Mouse (Mus musculus) c-Kit-negative CD71-positive TER-119-positive erythroid progenitor cells, embryonic 14.5 days (primary cell): ENCODE measurements around the gene Spout1.
A peak's percentile ranks its signal among the peaks of the same experiment; 100 is the strongest.
"Not testable (repeated sequence)": the region's sequence is repeated elsewhere in the genome, so short reads cannot be mapped to it uniquely, and the experiment has no call there.

ENCODE experiments used
- DNase-seq: peaks from one replicate; pipeline ENCODE4 v3.0.0-alpha.2; 2013; ENCODE audit warnings: low read depth, low spot score

Spout1 gene

DNA sequence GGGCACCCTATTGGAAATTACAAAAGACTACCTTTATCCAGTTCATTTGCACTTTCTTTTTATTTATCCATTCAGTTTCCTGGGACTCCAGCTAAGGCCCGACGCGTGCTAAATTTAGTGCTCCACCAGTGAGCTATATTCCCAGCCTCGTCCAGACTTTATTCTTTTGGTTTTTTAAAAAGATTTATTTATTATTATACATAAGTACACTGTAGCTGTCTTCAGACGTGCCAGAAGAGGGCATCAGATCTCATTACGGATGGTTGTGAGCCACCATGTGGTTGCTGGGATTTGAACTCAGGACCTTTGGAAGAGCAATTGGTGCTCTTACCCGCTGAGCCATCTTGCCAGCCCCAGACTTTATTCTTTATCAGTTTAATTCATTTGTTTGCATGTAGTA lies 452 bp upstream of the Spout1 start:
- not testable (repeated sequence) for DNase-seq

DNA sequence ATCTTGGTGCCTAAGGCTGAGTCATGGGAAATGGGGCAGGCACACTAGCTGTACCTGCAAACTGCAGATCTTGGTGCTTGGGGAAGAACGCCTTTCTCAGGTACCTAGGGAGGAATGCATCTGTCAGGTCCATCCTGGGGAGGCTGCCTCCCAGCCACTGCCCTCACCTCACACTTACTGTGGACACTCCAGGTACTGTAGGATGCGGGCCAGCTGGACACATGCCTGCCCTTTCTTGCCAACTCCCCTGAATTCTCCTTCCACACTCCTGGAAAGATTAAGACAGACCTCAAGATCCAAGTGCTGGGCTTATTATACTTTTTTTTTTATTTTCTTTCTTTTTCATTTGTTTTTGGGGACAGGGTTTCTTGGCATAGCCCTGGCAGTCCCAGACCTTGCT lies 1.7 kb downstream of the Spout1 start:
- no peak for DNase-seq

DNA sequence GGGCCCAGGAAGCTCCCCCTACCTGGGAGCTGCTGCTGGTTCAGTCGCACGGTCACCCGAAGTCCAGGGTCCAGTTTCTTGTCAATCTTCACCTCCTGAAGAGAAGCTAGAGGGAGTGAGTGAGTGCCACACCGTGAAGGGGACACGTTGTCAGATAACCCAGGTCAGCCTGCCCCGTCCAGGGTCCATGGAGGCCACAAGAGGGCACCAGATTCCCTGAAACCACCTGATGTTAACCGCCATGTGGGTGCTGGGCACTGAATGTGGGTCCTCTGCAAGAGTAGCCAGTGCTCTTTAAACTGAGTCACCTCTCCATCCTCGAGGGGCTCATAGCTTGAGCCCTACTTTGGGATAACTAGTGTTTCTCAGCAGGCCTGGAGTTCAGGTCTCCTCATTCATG lies 2.4 kb downstream of the Spout1 start:
- DNase-seq: no peak

DNA sequence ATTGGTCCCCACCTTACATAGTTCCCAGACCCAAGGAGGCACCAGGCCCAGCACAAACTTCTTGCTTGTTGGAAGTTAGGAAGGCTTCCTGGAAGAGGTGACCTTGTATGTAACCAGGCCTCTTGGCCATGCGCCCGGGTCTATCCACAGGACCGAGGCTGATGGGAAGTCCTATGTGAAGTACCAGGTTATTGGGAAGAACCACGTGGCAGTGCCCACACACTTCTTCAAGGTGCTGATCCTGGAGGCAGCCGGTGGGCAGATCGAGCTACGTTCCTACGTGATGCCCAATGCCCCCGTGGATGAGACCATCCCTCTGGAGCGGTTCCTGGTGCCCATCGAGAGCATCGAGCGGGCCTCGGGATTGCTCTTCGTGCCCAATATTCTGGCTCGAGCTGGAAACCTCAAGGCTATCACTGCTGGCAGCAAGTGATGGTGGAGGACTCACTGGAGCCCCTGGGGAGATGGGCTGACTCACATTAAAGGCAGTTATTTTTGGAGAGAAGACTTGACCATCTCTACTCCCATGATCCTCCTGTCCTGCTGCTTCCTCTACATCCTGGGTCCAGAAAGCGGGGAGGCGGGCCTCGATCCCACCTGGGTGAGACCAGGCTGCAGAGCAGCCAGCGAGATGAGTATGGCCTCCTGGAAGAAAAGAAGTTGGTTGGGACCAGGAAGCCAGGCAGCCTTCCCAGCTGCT lies 4.6 kb downstream of the Spout1 start:
- no peak for DNase-seq

DNA sequence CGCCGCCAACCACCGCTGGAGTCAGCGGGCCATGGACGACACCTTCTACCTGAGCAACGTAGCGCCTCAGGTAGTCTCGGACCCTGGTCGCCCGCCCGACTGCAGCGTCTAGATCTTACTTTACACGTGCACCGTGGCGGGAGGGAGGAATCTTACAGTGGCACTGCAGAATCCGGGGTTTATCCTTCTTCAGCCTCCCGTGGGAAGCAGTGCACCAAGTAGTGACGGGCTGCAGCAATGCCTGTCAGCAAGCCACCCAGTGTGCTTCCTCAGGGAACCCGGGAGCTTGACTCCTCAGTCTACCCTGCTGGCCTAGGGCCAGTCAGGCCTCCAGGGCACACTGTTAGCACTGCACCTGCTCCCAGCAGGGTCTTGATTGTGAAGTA lies 6.3 kb downstream of the Spout1 start:
- no peak for DNase-seq

DNA sequence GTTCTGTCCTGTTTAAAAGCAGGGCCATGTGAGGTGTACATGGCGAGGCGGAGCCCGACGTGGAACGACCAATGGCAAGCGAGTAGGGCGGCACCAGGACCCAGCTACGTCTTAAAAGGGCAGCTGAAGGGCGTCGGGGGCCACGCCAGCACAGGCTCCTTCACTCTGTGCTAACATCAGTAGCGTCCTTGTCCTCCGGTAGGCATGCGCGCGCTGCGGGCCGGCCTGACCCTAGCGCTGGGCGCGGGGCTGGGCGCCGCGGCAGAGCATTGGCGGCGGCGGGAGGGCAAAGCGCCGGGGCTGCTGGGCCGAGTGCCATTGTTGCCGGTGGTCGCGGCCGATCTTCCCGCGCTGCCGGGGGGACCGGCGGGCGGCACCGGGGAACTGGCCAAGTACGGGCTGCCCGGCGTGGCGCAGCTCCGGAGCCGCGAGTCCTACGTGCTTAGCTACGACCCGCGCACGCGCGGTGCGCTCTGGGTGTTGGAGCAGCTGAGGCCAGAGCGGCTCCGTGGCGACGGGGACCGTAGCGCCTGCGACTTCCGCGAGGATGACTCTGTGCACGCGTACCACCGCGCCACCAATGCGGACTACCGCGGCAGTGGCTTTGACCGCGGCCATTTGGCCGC lies 6.8 kb downstream of the Spout1 start, which contains the start of gene Endog:
Endog (plus strand) TSS at position 123 of the 626 bp plus-strand sequence.
- no peak for DNase-seq

DNA sequence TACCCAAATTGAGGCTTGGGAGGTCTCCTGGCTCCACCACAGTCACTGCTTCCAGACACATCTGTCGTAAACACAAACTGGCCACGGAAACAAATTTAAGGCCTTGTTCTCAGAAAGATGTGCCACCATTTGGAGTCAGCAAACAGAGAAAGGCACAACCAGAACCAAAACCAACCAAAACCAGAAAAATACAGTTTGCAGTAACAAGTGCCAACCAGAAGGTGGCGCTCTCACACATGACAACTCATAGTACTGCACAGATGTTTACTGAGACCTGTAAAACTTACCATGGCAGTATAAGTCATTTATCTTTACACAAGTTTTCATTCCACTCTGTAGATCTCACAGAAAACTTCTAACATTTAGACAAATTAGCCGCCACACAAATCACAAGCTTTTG lies 11.6 kb downstream of the Spout1 start:
- no peak for DNase-seq

DNA sequence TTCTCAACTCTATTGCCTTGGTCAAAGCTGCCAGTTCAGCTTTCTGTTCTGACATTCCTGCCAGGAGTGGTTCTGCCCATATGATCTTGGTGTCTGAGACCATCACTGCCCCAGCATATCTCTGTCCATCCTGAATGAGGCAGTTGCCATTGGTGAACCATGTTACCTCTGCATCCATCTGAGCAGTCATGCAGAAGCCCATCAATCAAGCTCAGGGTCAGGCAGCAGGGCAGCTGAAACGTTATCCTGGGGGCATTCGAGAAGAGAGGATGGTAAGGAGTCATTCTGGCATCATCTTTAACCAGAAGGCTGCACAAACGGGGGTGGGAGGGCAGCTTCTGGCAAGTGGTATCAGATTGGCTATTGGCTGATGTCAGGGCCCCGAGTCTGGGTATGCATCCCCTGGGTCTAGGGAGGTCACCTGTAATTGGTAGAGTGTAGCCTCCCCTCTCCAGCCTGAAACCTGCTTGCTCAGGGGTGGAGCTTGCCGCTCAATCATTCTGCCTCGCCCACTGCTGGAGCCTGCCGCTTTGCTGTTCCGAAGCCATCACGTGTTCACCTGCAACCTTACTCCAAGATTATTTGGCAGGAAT lies 13.8 kb downstream of the Spout1 start:
- no peak for DNase-seq

DNA sequence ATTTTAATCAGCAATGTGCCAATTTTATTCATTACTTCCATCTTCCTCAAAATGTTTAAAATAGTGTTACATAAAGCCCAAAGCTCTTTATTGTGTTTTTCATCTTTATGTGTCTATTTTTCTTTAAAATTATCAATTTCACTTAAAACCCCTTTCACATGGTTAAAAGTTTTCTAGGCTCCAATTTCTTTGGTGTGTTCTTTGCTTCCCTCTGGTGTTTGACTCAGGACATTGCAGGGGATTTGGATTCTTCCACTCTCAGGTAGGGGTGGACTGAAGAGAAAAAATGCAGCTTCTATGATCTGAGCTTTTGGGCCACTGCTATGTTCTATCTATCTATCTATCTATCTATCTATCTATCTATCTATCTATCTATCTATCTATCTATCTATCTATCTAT lies 16.4 kb downstream of the Spout1 start:
- no peak for DNase-seq

DNA sequence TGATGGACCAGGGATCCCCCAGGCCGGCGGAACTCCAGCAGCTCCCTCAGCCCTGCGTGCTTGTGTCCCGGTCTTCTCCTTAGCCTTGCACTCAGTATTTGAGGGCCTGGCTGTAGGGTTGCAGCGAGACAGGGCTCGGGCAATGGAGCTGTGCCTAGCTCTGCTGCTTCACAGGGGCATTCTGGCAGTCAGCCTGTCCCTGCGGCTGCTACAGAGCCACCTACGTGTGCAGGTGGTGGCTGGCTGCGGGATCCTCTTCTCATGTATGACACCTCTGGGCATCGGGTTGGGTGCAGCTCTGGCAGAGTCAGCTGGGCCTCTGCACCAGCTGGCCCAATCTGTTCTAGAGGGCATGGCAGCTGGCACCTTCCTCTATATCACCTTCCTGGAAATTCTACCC lies 18.4 kb downstream of the Spout1 start:
- not testable (repeated sequence) for DNase-seq

DNA sequence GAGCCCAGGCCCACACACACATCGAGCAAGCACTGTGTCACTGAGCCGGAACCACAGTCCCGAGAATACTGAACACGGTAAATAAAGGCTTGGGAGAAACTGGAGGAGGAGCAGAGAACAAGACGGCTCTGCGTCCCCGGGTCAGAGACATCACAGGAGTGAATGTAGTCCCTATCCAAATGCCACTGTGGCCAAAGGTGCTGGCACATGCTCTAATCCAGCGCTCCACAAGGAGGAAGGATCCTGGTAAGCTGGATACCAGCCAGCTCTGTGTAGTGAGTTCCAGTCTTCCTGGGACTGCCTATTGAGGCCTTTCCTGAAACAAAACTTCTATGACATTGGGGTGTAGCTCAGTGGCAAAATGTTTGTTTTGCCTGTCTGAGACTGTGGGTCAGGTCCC lies 25.6 kb downstream of the Spout1 start:
- no peak for DNase-seq

DNA sequence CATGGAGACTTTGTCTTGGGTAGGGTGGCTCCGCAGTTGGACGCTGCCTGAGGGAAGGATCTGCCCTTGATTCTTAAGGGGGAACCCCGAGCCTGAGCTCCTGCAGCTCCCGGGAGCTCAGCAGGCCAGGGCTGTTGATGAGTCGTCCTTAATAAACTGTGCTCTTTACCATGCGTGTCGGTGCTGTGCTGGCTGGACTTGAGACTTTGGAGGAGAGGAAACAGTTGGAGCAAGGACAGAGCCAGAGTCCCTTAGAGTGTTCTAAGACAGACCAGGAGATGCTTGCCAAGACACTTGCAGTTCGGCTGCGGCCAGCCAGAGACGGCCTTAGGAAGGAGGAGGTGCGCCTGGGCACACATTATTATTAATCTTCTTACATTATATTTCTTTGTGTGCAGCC lies 26.4 kb downstream of the Spout1 start:
- DNase-seq: no peak

DNA sequence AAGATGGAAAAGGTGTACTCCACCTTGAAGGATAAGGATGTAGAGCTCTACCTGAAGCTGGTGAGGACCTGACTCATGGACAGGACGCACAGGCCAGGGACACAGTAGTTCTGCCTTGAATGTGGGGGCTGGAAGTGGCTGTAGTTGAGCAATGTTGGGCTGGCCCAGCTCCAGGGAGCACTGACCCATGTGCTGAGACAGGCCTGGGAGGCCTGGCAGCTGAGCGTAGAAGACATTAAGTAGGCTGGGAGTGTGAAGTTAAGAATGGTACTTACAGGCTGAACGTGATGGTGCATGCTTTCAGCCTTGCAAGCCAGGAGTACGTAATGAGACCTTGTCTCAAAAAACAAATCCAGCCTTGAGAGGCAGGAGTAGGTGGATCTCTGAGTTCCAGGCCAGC lies 30.8 kb downstream of the Spout1 start:
- no peak for DNase-seq

DNA sequence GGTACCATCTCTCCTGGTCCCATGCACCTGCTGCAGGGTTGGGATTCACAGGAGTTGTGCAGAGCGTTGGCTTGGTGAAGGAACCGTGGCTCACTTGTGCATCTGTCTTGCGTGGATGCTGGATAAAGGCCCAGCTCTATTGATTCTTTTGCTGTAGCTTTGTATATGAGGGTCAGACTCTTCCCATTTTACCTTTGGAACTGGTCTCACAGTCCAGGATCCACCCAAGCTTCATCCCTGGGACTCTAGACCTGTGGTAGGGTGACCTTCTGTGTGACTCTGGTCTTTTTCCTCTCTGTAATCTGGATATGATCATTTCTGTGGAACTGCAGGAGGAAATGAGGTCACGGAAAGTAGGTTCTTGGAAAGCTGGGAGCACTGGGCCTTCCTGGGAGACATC lies 33.8 kb downstream of the Spout1 start:
- no peak for DNase-seq

DNA sequence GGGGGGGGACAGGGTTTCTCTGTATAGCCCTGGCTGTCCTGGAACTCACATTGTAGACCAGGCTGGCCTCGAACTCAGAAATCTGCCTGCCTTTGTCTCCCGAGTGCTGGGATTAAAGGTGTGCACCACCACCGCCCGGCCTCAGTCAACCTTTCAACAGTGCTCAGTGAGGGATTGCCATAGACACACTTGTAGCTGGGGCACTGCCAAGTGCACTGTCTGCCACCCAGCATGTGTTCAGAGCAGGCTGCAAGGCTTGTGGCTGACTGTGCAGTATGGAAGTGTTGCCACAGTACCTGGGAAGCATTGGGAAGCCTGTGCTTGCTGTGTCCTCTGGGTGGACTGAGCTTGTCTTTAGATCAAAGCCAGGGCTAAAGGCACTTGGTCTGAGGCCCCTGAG lies 38.2 kb downstream of the Spout1 start:
- not testable (repeated sequence) for DNase-seq

DNA sequence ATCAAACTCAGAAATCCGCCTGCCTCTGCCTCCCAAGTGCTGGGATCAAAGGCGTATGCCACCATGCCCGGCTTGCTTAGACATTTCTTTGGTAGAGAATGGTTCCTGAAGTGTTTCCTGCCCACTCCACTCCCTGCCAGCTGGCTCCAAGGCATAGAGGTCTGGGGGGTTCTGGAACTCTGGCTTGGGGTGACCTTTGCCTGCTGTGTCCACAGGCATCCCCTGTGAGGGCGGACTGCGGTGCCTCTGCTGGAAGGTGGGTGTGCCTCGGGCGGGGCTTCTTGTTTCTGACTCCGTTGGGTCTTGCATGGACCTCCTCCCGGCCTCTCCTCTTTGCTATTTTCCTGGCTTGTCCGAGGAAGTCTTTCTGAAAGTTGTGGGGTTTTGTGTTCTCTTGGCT lies 41.8 kb downstream of the Spout1 start:
- no peak for DNase-seq

DNA sequence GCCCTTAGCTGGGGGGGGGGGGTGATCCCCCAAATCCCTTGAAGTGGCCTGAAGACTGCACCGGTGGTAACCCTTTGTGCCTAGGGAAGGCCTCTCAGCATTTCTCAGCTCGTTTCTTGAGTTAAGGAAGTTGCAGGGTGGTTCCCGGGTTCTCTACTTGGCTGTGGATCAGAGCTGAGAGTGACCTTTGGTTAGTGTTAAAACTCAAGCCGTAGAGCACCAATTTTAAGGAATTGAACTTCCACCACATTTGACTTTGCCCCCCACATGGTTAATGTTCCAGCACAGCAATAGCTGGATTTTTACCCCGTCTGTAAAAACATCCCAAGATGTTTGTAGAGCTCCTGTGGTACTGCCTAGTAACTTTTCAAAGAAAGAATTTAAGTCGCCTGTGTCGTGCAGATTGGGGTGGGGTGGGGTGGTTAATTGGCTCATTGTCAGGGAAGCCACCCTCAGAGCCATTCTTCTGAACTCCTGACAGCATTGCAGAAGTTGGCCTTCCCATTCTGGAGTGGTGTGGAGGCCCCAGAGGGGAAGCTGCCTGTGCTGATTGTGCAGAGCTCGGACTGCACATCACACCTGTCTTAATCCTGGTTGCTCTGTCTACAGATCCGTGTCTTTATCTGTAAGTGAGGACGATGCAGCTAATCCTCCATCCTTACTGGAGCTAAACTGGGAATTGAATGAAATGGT lies 43.2 kb downstream of the Spout1 start:
- no peak for DNase-seq

DNA sequence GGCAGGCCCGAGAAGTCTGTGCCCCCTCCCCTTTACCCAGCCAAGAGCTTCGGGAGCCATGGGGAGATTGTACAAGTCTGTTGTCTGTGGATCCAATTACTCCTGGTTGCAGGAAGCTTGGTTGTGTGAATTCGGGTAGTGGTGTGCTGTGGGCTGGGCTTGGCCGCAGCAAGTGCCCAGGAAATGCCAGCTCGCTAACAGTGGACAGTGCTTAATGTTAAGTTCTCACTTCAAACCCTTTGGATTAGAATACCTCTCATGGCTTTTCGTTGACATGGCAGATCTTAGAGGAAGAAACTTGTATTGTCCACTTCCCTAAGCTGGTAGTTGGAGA lies 43.9 kb downstream of the Spout1 start:
- no peak for DNase-seq

DNA sequence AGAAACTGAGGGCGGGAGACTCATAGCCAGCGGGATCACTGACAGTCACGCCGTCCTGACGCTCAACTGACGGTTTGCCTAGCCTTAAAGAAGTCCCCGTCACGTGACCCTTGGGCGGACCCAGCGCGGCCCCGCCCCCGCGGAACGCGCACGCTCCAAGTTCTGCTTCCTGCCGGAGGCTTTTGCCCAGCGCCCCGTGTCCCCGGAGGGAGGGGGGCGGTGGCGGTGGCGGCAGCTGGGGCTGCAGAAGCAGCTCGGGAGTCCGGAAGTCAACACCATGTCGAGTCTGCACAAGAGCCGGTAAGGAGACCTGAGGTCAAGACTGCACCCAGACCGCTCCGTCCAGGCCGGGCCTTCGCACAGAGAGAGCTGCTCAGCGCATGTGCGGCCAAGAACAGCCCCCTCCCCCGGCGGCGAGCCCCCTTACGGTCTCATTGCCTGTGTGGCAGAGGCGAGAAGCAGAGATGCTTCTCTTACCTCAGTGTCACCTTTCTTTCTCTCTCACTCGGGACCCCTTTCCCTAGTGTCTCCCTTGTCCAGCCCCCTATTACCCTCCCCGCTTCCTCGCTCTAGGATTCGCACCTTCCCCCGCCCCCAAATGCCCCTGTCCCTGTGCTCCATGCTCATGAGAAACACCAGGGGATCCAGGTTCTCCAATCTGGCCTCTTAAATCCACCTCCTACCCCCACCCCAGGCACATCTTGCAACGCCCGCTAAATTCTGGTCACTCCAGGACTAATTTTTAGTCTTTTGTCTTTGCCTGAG lies 44.5 kb downstream of the Spout1 start, which contains the start of gene Tbc1d13:
Tbc1d13 (plus strand) TSS at position 134 of the 765 bp plus-strand sequence.
- peak; percentile 91 for DNase-seq

DNA sequence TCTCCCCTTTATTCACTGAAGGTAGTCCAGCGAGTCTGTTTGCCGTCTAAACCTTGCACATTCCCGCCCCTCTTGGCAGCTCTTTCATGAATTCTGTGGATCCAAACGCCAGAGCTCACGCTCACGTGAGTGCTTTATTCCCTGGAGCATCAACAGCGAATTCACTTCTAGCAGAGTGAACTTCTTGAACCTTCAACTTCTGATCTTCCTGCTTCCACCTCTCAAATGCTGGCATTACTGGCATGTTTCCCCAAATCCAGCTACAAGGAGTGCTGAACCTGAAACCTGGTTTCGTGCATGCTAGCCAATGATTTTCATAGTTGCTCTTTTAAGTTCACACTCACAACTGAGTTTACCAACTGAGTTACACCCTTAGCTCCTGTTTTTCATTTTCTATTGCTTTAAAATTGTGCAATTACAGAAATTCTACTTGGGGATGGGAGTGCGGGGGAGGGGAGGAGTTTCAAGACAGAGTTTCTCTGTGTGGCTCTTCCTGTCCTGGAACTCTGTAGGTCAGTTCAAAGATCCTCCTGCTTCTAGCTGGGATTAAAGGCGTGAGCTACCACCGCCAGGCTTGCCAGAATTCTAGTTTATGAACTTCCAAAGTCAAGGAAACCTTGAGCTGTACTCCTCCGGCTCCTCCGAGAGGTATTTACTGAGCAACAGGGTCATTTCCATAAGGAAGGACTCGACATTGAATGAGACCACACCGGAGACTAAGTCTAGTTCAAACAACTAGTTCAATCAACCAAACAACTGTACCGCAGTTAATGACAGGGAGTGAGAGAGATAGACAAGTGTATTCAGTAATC lies 45.3 kb downstream of the Spout1 start:
- no peak for DNase-seq

DNA sequence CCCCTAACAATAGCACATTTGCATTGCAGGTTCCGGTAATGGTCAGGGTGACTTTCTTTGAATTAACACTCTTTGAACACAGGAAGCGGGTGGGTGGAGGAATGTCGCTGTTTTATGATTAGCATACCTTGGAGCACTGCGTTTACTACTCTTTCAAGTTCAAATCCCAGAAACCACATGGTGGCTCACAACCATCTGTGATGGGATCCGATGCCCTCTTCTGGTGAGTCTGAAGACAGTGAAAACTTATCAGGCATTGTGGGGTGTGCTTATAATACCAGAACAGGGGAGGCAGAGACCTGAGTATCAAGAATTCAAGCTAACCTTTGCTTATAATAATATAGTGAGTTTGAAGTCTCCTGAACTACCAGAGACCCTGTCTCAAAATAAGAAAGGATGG lies 47.0 kb downstream of the Spout1 start:
- not testable (repeated sequence) for DNase-seq
